ENCODE assay signal across 12 mouse cellular contexts in genomic region chr9:57633481-57634024, GRCm38 (mm10). TPM values are rescaled to one million over a fixed set of nuclear protein-coding genes. Genes with fewer than 3 reads are reported as not detected.
DNase-seq lines count a peak whose midpoint lies in the region; ATAC-seq and TF ChIP-seq lines count a peak whose summit lies in the region.
"Had no signal": no experiment of that assay in that cellular context is flagged by ENCODE, and none has a peak within 500 bp of the region (broad histone marks: within the 10 kb centered on the region; RNA-seq: fewer than 3 reads in every experiment).

No protein-coding gene starts in this region.

- no peak overlapping the region for H3K9ac ChIP-seq in heart, adult 2 months (ENCODE audit: low read depth, low read length)
- no peak overlapping the region for H3K9ac ChIP-seq in heart, embryonic 11.5 days (ENCODE audit: low read depth, low read length)
- H3K9ac ChIP-seq in stomach, postnatal 0 days (ENCODE audit: low read length): 0 out of 2 replicates have a peak overlapping the region, but pooled peaks have one; percentile 13
- H3K9ac ChIP-seq: embryonic facial prominence, embryonic 12.5 days; hindbrain, embryonic 15.5 days had no signal

- WGBS in heart, adult 2 months: 50% methylated on average over 4 of the region's 4 CpGs
- WGBS in heart, embryonic 11.5 days (ENCODE audit: insufficient replicate concordance): 34% methylated on average over 4 of the region's 4 CpGs
- WGBS in stomach, postnatal 0 days: 31% methylated on average over 4 of the region's 4 CpGs

- H3K36me3 ChIP-seq in heart, adult 2 months (ENCODE audit: control insufficient read depth, insufficient read depth, low read length): no peaks in the 10 kb centered on the region
- peaks cover 10% of the 10 kb centered on the region for H3K36me3 ChIP-seq in heart, embryonic 11.5 days (ENCODE audit: control insufficient read depth, insufficient read depth, low read length)
- H3K36me3 ChIP-seq in stomach, postnatal 0 days (ENCODE audit: control insufficient read depth, insufficient read depth, low read length): peaks cover 19% of the 10 kb centered on the region

- H3K4me1 ChIP-seq in heart, adult 2 months (ENCODE audit: control insufficient read depth, insufficient read depth, low read length): peaks cover 20% of the 10 kb centered on the region
- H3K4me1 ChIP-seq in heart, embryonic 11.5 days (ENCODE audit: control insufficient read depth, insufficient read depth, low read length): peaks cover 32% of the 10 kb centered on the region
- H3K4me1 ChIP-seq in stomach, postnatal 0 days (replicated peaks; ENCODE audit: control insufficient read depth, insufficient read depth): peaks cover 17% of the 10 kb centered on the region

- DNase-seq in heart, adult 2 months: no peak
- peak; percentile 66 for DNase-seq in right cerebral cortex, adult 18-20 months
- no peak for DNase-seq in right cerebral cortex, postnatal 14 days
- DNase-seq in induced T-regulatory cell, adult 2 months (ENCODE audit: low read depth): peak; percentile 86
- DNase-seq in stomach, postnatal 0 days (ENCODE audit: low spot score): peak; percentile 71
- DNase-seq in kidney, postnatal 10 days: no peak
- DNase-seq in ovary, postnatal 36 days (ENCODE audit: low spot score): no peak

- H3K27ac ChIP-seq in heart, adult 2 months: no peak overlapping the region
- H3K27ac ChIP-seq in heart, embryonic 11.5 days (ENCODE audit: low read depth, low read length): no peak overlapping the region
- H3K27ac ChIP-seq in stomach, postnatal 0 days (replicated peaks): peak overlapping the region; percentile 40; the same call in 1 of the 2 replicates
- H3K27ac ChIP-seq: embryonic facial prominence, embryonic 12.5 days; hindbrain, embryonic 15.5 days had no signal

- intact Hi-C loops in heart, adult 2 months (cut with DNase I): no loop called here

- no peak for TF ChIP-seq EP300 in heart, adult 2 months (IDR thresholded peaks at IDR 0.05; ENCODE audit: insufficient read depth, low read depth, low read length)
- no peak for TF ChIP-seq EP300 in stomach, postnatal 0 days (optimal IDR thresholded peaks at IDR 0.05)

- H3K4me3 ChIP-seq in heart, adult 2 months: no peak overlapping the region
- H3K4me3 ChIP-seq in heart, embryonic 11.5 days (ENCODE audit: low read depth, low read length): no peak overlapping the region
- H3K4me3 ChIP-seq in stomach, postnatal 0 days (ENCODE audit: low read depth, low read length): no peak overlapping the region
- H3K4me3 ChIP-seq: embryonic facial prominence, embryonic 12.5 days; hindbrain, embryonic 15.5 days had no signal

- TF ChIP-seq CTCF in heart, adult 2 months (IDR thresholded peaks at IDR 0.05): peak; percentile 29
- peak; percentile 59 for TF ChIP-seq CTCF in stomach, postnatal 0 days (IDR thresholded peaks at IDR 0.05; ENCODE audit: low read depth)

- no peak for TF ChIP-seq POLR2A in heart, adult 2 months (IDR thresholded peaks at IDR 0.05; ENCODE audit: insufficient read depth, low read depth, low read length)

- H3K79me2 ChIP-seq in heart, adult 2 months (replicated peaks; ENCODE audit: control insufficient read depth, insufficient read depth, low read length): peaks cover 9% of the 10 kb centered on the region

- no peak for ATAC-seq in heart, embryonic 11.5 days (replicated peaks; ENCODE audit: insufficient number of reproducible peaks, low FRiP score, low TSS enrichment)
- no peak for ATAC-seq in stomach, postnatal 0 days (ENCODE audit: low FRiP score, low TSS enrichment)
- ATAC-seq: Patski had no signal

- H3K27me3 ChIP-seq in heart, adult 2 months (ENCODE audit: control insufficient read depth, insufficient read depth, low read length): no peaks in the 10 kb centered on the region
- H3K27me3 ChIP-seq in heart, embryonic 11.5 days (ENCODE audit: control insufficient read depth, insufficient read depth, low read length): no peaks in the 10 kb centered on the region
- no peaks in the 10 kb centered on the region for H3K27me3 ChIP-seq in stomach, postnatal 0 days (ENCODE audit: control insufficient read depth, insufficient read depth, low read length)
- H3K27me3 ChIP-seq: embryonic facial prominence, embryonic 12.5 days; hindbrain, embryonic 15.5 days; Patski had no signal

- H3K9me3 ChIP-seq in heart, embryonic 11.5 days (replicated peaks; ENCODE audit: control insufficient read depth, low read length): no peaks in the 10 kb centered on the region
- no peaks in the 10 kb centered on the region for H3K9me3 ChIP-seq in stomach, postnatal 0 days (ENCODE audit: control insufficient read depth, low read length)
- H3K9me3 ChIP-seq: embryonic facial prominence, embryonic 12.5 days; hindbrain, embryonic 15.5 days had no signal

- no peak overlapping the region for H3K4me2 ChIP-seq in heart, embryonic 11.5 days
- no peak overlapping the region for H3K4me2 ChIP-seq in stomach, postnatal 0 days (replicated peaks; ENCODE audit: low read depth)
- H3K4me2 ChIP-seq: embryonic facial prominence, embryonic 12.5 days; hindbrain, embryonic 15.5 days had no signal

RNA-seq across cellular contexts. Expression of gene Lman1l, which starts 13.0 kb away (rescaled TPM):
- not detected for total RNA-seq in heart, adult 2 months (2021)
- 0.20 TPM in 1 of 2 replicates, not detected in the other for polyA plus RNA-seq in heart, adult 2 months (2012; rRNA removed)
- not detected in 2 replicates for polyA plus RNA-seq in heart, embryonic 11.5 days (2014; fragmentation: Nextera tagmentation; extraction: Ambion mirVana)
- not detected in 2 replicates for polyA plus RNA-seq in stomach, postnatal 0 days (2015; fragmentation: Nextera tagmentation; extraction: Ambion mirVana)
- polyA plus RNA-seq: embryonic facial prominence, embryonic 12.5 days; hindbrain, embryonic 15.5 days; lung, embryonic 16.5 days had no signal

RNA-seq across cellular contexts. Expression of gene Csk, which starts 19.9 kb away (rescaled TPM):
- total RNA-seq in heart, adult 2 months (2021): 10 to 100 TPM; 23.3 to 29.7 TPM
- polyA plus RNA-seq in heart, adult 2 months (2012; rRNA removed): 19.4 and 20.6 TPM in 2 replicates
- polyA plus RNA-seq in heart, embryonic 11.5 days (2014; fragmentation: Nextera tagmentation; extraction: Ambion mirVana): 15.9 and 18.6 TPM in 2 replicates
- polyA plus RNA-seq in stomach, postnatal 0 days (2015; fragmentation: Nextera tagmentation; extraction: Ambion mirVana): 20.7 and 23.9 TPM in 2 replicates

RNA-seq across cellular contexts. Expression of gene Cplx3, which starts 27.5 kb away (rescaled TPM):
- not detected for total RNA-seq in heart, adult 2 months (2021)
- polyA plus RNA-seq in heart, adult 2 months (2012; rRNA removed): not detected in 2 replicates
- not detected in 2 replicates for polyA plus RNA-seq in heart, embryonic 11.5 days (2014; fragmentation: Nextera tagmentation; extraction: Ambion mirVana)
- not detected in 2 replicates for polyA plus RNA-seq in stomach, postnatal 0 days (2015; fragmentation: Nextera tagmentation; extraction: Ambion mirVana)
- polyA plus RNA-seq: lung, embryonic 16.5 days had no signal

RNA-seq across cellular contexts. Expression of gene Ulk3, which starts 44.3 kb away (rescaled TPM):
- 1 to 10 TPM; 5.7 to 6.7 TPM for total RNA-seq in heart, adult 2 months (2021)
- polyA plus RNA-seq in heart, adult 2 months (2012; rRNA removed): 19.1 and 23.3 TPM in 2 replicates
- polyA plus RNA-seq in heart, embryonic 11.5 days (2014; fragmentation: Nextera tagmentation; extraction: Ambion mirVana): 10.0 and 12.4 TPM in 2 replicates
- 8.4 and 8.6 TPM in 2 replicates for polyA plus RNA-seq in stomach, postnatal 0 days (2015; fragmentation: Nextera tagmentation; extraction: Ambion mirVana)

RNA-seq across cellular contexts. Expression of gene Cyp1a2, which starts 50.0 kb away (rescaled TPM):
- total RNA-seq in heart, adult 2 months (2021): not detected
- 1.00 TPM in 1 of 2 replicates, not detected in the other for polyA plus RNA-seq in heart, adult 2 months (2012; rRNA removed)
- not detected in 2 replicates for polyA plus RNA-seq in heart, embryonic 11.5 days (2014; fragmentation: Nextera tagmentation; extraction: Ambion mirVana)
- polyA plus RNA-seq in stomach, postnatal 0 days (2015; fragmentation: Nextera tagmentation; extraction: Ambion mirVana): not detected in 2 replicates
- polyA plus RNA-seq: embryonic facial prominence, embryonic 12.5 days; hindbrain, embryonic 15.5 days; lung, embryonic 16.5 days; Patski had no signal

Comparison
In these comparisons a context has a peak if more than half of its experiments do, and no peak if none do; other contexts are left out.
1. DNase-seq: peak in right cerebral cortex, adult 18-20 months (single experiment), induced T-regulatory cell, adult 2 months (single experiment) and stomach, postnatal 0 days (single experiment); none in heart, adult 2 months (0 of 2), right cerebral cortex, postnatal 14 days (single experiment), kidney, postnatal 10 days (single experiment) and ovary, postnatal 36 days (single experiment).